Mouse (Mus musculus) regulatory T cell (primary cell): ENCODE data around the gene Rasl11a.
"Not testable (repeated sequence)": the region's sequence is repeated elsewhere in the genome, so short reads cannot be mapped to it uniquely, and the experiment has no call there.

Experiments
- in situ Hi-C: fragments of 300-600 bp; cut with MboI, MseI; formaldehyde crosslinking; loops from one replicate; pipeline ENCODE4 v1.15.1; 2025; ENCODE audit warnings: high pct_unique_total_duplicates

The Rasl11a gene

DNA sequence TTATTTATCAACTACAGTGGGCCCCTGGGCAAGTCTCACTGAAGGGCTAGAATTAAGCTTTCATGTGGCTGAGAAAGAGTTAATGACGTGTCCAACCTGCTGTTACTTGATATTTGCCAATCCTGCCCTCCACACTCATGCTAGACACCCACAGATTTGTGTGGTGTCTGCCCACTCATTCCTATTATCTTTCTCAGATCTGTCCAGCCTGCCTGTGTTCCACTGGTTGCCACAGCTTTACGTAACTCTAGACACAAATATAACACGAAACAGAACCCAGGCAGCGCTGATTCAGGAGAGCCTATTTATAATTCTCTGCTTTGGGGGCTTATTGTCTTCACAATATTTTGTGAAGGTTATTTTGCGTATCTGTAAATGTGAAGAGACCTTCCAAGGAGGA is 3.6 kb upstream of the Rasl11a start:
- in situ Hi-C loops, result no loop called here

DNA sequence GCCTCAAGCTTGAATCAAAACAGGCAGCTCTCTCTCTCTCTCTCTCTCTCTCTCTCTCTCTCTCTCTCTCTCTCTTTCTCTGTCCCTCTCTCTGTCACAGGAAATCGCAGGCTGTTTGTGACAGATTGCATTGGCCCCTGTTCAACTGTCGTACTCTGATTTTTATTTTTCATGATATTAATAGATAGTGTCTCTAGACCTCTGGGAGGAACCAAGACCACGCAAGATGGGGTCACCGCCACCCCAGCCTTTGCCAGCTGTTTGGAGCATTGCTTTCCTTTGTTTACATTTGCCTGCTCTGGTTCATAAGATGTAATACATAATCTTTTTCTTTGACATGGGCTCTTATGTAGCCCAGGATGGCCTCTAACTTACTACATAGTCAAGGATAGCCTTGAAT is 2.9 kb upstream of the Rasl11a start:
- in situ Hi-C loops, result no loop called here

DNA sequence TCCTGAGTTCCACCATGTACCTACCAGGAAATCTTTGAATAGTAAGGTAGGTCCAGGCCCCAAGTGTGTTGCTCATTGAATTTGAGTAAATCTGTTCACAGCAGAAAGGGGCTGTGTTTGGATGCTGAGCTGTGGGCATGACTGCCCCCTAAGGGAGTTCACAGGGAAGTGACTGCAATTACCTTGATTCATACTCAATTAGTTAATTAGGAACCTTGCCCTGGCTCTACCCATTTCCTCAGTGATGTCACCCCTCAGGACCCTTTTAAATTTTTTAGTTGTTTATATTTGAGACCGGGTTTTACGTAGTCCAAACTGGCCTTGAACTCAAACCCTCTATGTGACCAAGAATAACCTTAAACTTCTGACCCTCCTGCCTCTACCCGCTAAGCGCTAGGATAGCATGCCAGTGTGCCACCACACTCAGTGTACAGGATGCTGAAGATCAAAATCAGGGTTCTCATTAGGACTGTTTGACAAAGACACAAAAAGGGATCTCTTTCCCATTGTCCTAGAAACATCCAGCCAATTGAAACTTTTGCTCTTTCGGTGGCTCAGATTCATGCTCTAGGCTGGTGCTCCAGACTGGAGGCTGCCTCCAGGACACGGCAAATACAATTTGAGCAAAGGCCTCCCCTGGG is 450 bp upstream of the Rasl11a start:
- in situ Hi-C loops, result no loop called here

DNA sequence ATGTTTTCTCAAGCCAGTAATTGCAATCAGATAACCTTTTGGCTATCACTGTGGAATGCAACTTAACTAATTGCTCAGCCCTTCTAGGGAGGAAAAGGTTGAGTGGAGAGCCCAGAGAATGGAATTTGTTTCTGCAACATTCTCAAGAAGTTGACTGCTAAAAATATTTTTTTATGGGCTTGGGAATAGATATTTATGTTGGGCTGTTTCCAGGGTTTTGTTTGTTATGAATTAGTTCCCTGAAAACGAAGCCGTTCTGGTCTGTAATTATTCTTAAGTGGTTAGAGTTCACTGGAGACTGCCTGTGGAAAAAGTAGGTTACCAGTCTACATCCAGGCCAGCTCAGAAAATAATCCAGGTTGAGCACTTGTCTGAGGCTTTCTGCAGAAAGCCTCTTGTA is 1.6 kb downstream of the Rasl11a start:
- in situ Hi-C loops, result no loop called here

DNA sequence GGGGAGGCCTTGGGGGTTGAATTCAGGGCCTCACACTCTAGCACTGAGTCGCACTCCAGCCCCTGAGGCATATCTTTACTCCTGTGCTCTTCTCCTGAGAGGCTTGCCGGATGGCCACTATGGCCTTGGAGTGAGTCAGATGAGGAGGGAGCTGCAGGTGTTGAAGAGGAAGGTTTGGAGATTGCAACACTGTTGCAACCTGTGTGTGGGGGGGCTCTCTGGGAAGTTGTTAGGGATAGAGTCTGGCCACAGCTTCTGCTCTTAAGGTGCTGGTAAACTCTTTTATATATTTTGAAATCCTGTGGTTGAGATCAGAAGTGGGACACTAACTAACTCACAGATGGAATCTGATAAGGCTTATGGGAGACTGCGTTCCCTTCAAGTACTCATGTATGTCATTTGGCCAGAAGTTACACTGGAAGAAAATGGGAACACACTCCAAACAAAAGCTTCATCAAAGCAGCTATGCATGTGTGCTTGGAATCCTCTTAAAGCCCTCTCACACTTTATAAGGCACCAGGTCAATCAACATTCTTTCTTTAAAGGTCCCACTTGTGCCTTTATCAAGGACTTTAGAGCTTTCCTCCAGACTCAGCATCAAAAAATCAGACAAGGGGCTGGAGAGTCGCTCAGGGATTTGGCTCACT is 4.2 kb downstream of the Rasl11a start:
- in situ Hi-C loops, result no loop called here

DNA sequence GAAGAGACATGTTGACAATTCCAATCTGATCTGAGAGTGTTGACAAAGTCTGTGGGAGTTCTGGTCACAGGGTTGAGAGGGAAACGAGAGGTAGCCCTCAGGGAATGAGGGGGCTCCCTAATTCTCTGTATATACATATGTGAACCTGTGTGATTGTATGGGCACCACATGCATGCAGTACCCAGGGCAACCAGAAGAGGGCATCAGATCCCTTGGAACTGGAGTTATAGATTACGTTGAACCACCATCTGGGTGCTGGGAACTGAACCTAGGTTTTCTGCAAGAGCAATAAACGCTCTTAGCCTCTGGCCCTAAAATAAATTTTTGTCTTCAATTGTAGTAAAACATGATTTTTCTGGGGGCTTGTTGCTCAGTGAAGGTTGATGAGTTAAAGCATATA is 11.2 kb downstream of the Rasl11a start:
- in situ Hi-C loops, result no loop called here

DNA sequence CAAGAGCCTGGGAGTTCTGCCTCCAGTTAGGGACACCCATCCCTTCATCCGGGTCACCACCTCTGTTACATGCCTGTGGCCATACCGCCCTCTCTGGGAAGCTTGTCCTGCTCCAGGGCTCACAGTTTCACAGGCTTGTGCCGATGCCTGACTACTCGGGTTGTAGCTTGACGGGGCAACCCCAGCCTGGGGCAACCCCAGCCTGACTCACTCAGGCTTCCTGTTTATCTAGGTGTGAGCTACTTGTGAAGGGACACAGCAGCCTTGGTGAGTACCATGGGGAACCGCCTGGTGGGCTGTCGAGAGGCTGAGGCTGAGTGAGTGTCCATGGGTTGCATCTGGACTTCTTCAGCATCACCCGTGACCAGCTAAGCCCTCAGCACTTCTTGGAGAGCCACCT is 12.7 kb downstream of the Rasl11a start:
- in situ Hi-C loops, result no loop called here

DNA sequence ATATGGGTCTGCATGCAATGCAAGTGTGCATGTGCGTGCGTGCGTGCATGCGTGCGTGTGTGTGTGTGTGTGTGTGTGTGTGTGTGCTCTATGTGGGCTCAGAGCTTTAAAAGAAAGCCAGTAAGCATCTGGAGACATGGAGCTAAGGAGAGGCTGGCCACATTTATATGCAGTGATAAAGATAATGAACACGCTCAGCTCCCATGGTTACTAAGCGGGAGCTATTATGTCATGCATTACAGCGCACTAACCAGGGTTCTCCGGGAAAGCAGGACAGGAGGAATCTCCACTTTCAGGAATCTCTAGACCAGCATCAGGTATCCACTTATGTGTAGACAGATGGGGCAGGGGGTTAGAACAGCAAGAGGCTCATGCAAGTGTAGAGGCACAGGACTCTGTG is 13.9 kb downstream of the Rasl11a start:
- in situ Hi-C loops, result no loop called here

DNA sequence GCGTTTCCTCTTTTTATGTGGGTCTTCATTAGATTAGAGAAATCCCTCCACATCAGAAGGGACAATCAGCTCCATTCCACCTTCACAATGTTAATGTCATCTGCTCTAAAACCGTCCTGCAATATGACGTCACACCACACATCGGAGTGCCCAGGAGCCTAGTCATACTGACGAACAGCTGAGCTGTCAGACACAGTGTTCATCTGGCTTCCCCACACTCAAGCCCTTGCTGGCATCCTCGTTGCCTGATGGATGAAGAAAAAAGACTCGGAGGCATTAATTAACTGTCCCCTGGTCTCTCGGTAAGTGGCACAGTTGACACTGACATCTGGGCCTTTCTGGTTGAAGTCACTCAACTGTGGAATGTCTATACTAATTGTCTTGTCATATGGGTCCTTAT is 14.4 kb downstream of the Rasl11a start:
- in situ Hi-C loops, result no loop called here

DNA sequence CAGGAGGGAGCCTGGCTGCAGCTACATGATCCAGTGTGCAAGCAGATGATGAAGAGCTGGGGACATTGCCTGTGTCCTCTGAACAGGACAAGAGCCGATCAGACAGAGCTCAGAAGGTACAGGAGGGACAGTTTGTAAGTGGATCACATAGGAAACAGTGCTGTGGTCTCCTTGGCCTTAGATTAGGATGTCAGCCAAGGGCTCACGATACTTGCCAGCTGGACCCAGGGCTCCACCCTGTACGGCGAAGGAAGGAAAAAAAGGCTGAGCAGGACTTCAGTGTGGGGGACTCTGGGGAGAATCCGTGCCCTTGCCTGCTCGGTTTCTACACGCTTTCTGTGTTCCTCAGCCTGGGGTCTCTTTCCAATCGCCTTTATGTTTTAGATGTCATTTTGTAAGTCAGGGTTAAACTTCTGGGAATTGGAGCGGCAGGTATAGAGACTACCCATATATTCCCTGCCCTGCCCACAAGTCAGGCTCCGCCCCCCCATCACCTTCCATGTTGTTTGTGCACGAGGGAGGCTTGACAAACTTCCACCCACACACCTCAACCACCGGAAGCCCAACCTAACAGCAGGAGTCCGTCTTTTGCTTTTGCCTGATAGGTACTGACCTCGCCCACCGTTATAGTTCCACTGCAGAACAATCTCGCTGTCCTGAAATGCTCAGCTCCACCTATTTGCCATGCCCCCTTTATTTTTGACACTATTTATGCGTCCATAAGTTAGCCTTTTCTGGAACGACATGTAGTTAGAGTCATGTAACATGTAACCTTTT is 15.5 kb downstream of the Rasl11a start:
- in situ Hi-C loops, result no loop called here

DNA sequence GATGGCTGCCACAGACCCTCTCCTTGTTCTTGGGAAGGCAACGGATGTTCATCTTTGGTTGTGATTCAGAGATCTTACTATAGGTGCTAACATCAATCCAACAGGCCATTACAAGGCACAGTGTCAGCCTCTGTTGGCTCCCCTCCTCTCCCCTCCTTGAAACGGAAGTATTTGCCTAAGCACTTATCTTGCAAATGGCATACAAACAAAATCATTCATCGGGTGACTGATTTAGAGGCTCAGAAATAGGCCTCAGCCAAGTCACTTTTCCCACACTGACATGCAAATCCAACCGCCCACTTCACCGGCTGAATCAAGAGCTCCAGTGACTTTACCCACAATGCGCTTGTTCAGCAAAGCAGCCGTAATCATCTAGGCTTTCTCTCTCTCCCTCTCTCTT is 16.7 kb downstream of the Rasl11a start:
- in situ Hi-C loops, result no loop called here

DNA sequence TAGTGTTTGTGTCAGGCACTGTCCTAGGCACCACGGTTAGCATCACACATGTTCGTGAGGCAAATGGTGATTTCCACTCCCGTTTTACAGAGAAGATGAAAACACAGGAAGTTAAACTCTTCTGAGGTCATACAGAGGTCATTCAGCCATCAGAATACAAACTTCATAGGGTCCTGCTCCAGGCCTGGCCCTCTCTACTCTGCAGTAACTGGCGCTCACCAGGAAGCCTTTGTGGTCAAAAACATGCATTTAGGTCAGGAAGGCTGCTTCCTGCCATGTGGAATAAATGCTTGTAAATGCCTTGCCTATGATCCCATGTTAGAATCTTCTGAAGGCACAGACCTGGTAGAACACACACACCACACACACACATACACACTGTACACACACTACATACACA is 20.6 kb downstream of the Rasl11a start:
- in situ Hi-C loops, result no loop called here

DNA sequence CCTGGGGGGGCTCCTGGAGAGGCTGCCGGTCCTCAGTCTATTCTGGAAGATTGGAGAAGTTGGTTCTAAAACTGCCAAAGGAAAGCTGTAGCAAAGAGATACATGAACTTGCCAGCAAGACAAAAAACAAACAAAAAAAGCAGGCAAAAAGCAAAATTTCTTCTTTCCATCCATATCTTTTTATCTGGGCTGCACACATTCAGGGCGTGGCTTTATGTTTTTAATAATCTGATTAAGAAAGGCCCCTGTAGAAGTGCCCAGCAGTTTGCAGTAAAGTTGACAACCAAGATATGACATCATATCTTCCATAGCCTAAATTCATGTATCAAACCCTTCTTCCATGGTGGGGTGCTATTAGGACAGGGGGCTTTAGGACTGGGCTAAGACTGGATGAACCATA is 21.4 kb downstream of the Rasl11a start:
- in situ Hi-C loops, result no loop called here

DNA sequence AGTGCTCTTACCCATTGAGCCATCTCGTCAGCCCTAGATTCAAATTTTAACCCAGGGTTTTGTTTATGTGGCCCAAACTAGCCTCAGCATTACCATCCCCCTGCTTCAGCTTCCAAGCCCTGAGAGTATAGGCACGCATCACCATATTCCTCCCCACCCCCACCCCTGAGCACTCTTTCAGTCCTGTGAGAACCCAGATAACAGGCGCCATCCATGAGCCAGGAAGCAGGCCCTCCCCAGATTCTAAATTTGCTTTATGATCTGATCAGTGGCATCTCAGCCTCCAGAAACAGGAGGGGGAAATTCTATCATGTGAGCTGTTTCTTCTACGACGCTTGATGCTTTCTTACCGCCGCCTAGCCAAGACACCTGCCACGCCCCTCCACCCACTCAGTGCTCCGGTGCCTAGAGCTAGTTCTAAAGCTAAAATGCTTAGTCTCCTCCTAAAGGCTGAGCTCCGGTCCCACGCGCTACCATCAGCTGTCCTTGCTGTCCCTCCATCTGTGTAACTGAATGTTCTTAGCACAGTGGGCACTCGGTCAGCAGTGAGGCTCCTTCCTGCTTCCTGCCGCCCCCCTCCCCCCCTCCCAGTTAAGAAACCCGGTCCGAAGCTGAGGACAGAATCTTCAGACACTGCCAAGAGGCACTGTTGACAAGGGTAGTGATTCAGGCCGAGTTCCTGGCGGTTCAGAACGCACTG is 22.5 kb downstream of the Rasl11a start:
- in situ Hi-C loops, result no loop called here

DNA sequence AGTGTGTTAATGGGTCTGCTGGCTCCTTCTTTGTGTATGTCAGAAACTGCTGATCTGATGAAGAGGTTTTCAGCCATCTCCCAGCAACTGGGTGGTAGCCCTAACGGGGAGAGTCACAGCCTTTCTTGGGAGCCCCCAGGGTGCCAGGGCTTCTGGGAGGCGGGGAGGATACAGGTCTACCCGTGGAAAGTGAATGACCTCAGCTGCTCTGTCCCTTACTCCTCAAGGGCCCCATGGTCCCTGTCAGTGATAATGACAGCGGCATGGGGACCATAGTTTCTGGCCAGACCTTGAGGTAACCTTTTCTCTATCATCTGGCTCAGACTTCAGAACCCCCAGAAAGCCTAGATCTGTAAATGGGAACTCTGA is 23.1 kb downstream of the Rasl11a start:
- in situ Hi-C loops, result no loop called here

DNA sequence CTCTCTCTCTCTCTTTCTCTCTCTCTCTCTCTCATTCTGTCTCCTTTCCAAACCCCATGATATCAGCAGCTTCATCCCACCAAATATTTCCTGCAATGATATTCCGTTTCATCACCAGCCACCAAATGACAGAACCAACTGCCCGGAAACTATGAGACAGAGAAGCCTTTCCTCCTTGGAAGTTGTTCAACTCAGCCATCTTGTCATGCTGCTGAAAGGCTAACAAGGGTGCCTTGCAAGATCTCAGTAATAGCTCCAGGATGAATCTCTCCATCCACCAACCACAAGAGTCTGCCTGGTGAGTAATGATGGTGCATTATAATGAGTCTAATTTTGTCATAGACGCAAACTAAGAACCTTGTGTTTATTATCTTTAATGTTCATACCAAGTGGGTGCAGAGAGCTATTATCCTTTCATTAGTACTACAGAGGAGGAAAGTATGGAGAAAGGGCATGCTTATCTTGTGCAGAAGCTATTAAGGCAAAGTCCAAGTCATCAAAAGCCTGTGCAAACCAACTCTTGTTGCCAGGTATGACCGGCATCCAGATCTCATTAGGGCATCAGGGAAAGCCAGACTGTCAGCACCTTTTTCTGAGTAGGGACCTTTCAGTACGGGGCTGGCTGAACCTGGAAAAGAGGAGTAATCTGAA is 28.2 kb downstream of the Rasl11a start:
- in situ Hi-C loops, result no loop called here

DNA sequence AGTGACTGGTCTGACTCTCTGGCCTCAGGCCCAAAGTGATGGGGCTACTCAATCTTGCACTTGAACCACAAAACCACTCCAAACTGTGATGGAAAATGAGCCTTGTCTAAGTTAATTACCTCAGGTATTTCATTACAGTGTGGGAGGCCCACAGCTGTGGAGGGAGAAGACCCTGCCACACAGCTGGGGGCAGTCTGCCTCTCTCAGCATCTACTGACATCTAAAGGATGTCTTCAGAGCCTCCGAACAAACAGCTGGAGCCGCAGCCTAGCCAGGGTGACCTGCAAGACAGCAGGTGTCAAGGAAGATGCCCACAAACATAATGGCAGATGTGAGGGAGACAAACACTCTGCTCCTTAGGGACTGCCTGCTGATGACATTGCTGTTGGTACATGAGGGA is 31.2 kb downstream of the Rasl11a start:
- in situ Hi-C loops, result no loop called here

DNA sequence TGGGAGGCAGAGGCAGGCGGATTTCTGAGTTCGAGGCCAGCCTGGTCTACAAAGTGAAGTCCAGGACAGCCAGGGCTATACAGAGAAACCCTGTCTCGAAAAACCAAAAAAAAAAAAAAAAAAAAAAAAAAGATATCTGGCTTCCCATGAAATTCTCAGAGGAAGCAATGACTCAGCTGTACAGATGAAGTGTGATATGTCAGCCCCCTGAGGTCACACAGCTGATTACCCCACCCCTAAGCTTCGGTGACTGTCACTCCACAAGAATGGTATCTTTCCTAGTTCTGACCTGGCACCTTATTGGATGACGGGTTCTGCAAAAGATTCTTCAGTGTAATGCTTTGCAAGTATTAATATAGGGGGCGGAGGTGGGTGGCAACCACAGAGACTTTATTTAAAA is 33.0 kb downstream of the Rasl11a start:
- in situ Hi-C loops, result not testable (repeated sequence)

DNA sequence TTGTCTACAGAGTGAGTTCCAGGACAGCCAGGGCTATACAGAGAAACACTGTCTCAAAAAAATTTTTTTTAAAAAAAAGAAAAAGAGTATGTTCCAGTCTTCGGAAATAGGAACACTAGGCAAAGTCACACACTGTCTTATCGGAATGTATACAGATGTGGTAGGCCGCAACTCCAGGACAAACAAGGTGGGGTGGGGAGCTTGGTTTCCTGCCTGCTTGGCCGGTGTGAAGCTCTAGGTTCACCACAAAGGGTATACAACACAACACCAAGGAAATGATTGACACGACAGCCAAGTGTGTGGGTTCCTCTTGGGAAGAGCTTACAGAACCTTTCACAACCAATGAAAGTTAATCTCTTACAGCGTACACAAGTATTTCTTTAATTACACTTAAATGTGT is 37.4 kb downstream of the Rasl11a start:
- in situ Hi-C loops, result no loop called here

DNA sequence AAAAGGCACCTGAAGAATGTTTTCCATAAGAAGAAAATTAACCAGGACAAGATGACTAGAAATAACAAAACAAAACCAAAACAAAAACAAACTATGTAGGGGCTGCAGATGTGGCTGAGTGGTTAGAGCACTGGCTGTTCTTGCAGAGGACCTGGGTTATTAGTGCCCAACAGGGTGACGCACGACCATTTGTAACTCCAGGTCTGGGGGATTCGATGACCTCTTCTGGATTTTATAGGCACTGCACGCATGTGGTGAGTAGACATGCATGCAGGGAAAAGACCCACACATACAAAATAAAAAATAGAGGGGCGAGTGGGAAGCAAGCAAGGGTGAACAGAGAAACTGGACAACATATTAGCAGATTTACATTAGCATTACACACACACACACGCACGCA is 38.2 kb downstream of the Rasl11a start:
- in situ Hi-C loops, result no loop called here

DNA sequence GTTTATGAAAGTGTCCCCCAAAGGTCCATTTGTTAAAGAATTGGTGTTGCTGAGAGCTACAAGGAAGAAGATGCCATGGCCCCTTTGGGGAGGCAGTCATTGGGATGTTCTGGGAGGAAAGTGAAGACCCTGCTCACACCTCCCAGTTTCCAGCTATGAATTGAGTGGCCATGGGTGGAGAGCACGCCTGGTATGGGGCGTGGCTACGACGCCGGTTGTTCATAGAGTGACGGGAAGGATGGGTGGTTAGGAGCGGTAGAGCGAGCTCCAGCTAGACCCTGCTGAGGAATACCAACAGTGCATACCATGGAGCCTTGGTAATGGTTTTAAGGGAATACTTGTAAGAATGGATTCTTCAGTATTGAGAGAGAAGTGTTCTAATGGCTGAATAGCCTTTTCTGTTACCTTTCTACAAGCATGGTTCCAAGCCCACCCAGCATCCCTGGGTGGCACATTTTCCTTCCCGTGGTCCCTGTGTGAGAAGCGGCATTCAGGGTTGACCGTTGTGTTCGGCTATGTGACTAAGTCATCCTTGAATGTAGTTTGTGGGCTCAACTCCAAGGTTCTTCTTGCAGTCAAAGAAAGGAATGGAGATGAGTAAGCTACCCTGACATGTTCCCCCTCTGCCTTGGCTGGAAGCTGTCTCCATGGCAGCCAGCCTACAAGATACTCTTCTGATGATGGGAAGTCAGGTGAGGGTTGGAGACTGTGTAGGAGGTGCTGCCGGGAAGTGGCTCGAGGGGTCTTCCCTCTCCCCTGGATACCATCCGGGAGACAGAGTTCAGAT is 38.8 kb downstream of the Rasl11a start:
- in situ Hi-C loops, result no loop called here
